Mouse (Mus musculus) layer of hippocampus, adult 9-11 months (tissue): ENCODE results near the gene Ankrd13b.

Experiments used
- DNase-seq: peaks from one replicate; pipeline ENCODE4 v3.0.0; 2022

The Ankrd13b gene

GRCm38 (mm10) chr11:77492311-77492871 is 2.9 kb upstream of the Ankrd13b start:
- DNase-seq: peak; percentile 76

- no peak for DNase-seq
Measured at GRCm38 (mm10) chr11:77491502-77492291, 2.2 kb upstream of the Ankrd13b start.

GRCm38 (mm10) chr11:77491123-77491501 is 1.6 kb upstream of the Ankrd13b start:
- peak; percentile 90 for DNase-seq

- no peak for DNase-seq
Measured at GRCm38 (mm10) chr11:77490451-77490850, 973 bp upstream of the Ankrd13b start.

GRCm38 (mm10) chr11:77488771-77489581 is 502 bp downstream of the Ankrd13b start:
- no peak for DNase-seq

- no peak for DNase-seq
Measured at GRCm38 (mm10) chr11:77486798-77487197, 2.7 kb downstream of the Ankrd13b start.

DNA sequence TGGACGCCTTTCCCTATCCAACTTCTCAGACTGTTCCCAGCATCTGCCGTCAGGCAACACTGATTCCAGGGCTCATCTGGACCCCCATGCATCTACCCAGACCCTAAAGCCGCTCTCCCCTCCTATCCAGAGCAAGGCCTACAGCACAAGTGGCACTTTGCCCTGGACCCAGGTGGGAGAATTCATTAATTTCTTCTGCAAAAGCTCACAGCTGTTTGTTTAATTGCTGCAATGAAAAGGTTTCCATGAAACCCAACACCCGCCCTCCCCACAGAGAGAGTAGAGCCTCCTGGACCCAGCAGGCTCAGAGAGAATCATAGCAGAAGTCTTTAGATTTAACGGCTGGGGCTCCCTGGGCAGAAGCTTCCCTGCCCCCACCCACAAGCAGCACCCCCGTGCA is 4.2 kb downstream of the Ankrd13b start:
- DNase-seq: no peak

DNA sequence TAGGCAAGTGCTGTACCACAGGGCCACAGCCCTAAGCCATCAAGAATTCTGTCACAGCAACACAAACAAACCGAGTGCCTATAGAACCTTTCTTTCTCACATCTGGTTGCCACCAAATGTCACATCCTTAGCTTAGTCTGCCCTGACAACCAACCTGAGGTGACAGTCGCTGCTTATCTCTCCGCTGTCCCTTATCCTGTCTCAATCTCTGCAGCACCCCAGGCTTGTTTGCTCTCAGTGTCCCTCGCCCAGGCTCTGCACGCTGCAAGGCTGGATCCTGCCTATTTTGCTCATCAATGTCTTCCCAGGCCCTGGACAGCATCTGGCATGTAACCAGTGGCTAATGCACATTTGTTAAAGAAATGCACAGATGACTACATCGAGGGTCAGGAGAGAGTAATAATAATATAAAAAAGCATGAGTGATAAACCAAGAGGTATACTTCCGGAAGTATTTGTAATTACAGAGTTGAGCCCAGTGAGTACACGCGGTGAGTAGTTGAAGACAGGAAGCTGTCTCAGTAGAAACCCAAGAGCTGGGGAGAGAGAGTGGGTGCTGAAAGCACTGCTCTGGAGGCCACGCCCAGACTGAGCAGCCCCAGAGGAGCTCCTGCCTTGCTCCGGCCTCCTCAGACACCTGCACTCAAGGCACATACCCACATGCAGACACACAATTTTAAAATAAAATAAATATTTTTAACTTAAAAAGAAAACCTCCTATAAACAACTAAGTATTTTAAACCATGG is 5.8 kb downstream of the Ankrd13b start:
- DNase-seq: no peak

DNA sequence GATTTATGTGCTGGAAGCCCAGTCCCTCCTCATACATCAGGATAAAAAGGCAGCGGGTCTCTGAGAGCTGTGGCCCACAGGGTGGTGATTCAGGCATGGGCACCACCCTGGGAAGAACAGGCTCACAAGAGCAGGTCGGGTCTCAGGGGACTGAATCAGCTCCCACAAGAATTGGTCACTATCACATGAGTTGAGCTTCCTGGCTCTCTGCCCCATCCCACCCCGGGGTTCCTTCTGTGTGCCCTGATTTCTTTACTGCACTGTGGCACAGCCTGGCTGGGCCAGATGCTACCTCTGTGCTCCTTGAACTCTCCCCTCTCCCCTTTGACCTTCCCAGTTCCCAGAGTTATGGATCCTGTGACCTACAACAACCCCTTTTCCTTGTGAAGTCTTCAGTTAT is 6.4 kb downstream of the Ankrd13b start:
- DNase-seq: no peak

DNA sequence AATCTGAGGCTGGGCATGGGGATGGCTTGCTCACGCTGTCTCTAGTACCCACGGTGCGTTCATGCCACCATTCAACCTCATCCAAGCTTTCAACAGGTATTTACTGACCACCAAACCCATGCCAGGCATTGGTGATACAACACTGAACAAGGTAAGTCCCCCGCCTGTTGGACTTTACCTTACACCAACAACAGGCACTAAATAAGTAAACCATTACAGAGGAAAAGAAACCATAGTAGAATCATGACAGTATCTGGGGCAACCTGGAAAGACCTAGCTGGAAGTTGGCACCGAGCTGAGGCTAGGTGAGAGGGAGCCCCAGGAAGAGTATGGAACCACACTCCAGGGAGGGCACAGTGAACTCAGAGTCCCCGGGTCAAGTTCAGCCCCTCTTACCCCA is 12.6 kb downstream of the Ankrd13b start:
- DNase-seq: no peak

GRCm38 (mm10) chr11:77476216-77476615 is 13.3 kb downstream of the Ankrd13b start:
- DNase-seq: no peak

DNA sequence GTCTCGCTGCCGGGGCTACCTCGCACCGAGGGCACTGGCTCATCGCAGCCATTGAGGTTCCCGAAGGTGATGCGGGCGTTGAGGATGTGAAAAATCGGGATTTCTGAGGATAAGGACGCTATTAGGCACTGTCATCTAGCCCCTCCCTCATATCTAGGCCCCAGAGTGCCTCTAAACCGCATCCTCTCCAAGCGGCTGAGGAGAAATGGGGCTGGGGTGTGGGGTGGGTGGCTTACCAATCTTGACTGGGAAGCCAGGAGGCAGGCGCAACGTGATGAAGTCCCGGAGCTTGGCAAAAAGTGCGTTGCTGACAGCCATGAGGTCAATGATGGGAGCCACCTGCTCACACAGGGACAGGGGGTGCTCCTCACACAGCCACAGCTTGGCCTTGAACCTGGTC is 16.7 kb downstream of the Ankrd13b start:
- DNase-seq: no peak

- DNase-seq: no peak
Measured at GRCm38 (mm10) chr11:77471407-77471806, 18.1 kb downstream of the Ankrd13b start.

- no peak for DNase-seq
Measured at GRCm38 (mm10) chr11:77468397-77468796, 21.1 kb downstream of the Ankrd13b start.

DNA sequence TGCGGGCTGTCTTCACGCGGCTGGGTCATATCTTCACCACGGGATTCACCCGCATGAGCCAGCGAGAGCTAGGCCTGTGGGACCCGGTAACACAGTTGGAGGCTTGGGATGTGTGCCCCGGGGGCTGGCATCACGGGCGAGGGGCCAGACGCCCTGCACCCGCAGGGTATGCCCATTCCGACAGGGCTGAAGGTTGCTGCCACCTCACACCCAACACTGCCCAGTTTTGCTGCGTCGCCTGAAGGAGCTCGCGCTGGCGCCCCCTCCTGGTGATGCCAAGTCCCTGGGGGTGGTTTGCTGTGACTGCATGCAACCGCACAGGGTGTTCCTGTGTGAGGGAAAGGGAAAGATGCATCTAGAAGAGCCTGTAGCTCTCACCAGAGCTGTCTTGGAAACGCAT is 21.7 kb downstream of the Ankrd13b start:
- DNase-seq: peak; percentile 70

DNA sequence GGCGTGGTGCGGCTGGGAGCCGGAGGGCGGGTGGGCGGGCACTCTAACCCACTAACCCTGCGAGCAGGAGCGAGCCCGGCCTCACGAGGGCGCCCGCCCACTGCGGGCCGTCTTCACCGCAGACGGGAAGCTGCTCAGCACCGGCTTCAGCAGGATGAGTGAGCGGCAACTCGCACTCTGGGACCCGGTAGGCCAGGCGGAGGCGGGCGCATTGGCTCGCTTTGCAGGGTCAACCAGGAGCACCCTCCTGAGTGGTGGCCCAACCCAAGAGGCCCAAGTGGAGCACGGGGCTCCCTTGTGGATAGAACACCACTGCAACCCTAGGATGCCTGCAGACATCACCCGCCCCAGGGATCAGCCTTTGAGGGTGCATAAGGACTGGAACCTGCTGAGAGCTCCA is 22.3 kb downstream of the Ankrd13b start:
- DNase-seq: peak; percentile 58

- DNase-seq: no peak
Measured at GRCm38 (mm10) chr11:77466544-77466943, 22.9 kb downstream of the Ankrd13b start.

DNA sequence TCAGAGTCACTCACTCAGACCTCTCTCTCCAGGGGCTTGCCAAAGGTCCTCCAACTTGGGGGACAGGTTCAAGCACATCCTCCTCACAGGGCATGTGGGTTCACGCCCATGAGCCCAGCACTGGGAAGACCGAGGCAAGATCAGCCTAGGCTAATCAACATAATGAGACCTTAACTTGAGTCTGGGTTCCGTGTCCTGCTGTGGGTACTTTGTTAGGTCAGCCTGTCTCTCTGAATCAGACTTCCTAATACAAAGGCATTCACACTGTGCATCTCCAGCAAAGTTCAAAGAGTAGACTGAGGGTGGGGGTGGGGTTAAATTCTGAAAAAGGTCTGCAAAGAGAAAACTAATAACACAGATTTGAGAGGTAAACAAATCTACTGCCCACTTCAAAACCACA is 24.4 kb downstream of the Ankrd13b start:
- DNase-seq: no peak

- DNase-seq: no peak
Measured at GRCm38 (mm10) chr11:77464684-77465083, 24.8 kb downstream of the Ankrd13b start.

- no peak for DNase-seq
Measured at GRCm38 (mm10) chr11:77463786-77464185, 25.7 kb downstream of the Ankrd13b start.

DNA sequence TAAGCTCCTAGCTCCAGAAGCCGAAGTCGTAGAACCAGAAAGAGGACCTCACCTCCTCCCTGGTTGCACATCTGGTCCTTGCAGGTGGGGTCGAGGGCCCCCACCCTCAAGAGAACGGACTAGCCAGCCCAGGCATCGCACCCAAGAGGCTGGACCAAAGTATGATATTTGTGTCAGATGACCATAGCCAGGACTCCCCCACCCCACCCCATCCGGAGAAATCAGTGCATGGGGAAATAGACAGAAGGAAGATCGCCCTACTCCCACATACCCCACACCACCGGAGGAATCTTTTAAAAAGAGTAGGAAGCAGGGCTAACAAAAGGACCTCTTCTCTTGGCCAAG is 26.4 kb downstream of the Ankrd13b start:
- no peak for DNase-seq

DNA sequence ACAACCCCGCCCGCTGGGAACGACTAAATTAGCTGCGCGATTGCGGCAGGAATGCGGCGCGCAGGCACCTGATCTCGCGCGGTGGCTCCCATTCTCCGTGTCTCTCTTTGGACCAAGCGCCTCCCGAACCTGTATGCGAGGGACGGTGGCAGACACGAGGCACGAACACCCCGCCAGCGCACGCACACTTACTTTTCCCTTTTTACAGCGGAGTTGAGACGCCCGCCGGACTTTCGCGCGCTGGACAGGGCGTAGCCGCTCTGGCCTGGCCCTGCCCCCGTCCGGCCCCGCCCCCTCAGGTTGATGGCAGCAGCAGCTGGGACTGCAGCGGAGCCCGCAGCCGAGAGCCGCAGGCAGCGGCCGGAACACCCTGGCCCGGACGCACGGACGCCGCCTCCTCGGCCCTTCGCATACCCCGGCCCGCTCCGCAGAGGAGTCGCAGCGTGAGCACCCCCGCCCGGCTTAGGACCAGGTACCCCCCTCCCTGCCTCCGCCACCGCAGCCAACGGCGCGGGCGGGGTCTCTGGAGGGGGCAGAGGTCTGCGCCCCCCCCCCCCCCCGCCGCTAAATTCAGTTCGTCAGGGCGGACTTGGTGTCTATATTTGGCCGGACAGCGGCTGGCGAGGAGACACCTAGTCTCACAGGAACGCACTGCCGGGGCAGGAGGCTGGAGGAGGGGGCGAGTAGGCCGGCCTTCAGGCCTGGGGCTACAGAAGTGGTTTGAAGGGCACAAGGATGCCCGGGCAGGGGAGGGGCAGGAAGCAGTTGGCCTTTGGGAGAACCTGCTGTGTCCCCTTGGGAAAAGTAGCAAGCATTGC is 27.0 kb downstream of the Ankrd13b start, which contains the start of gene Coro6:
Gene Coro6, plus strand, starts transcription at position 129 of the 818 bp plus-strand sequence.
- DNase-seq: no peak
